Mouse (Mus musculus) CH12.LX (cell line): ENCODE measurements around the gene Acp7. TPM values are rescaled to one million over a fixed set of nuclear protein-coding genes. Genes with fewer than 3 reads are reported as not detected.

Source experiments
- DNase-seq: peaks from one replicate; pipeline ENCODE4 v3.0.0-alpha.2; 2013; ENCODE audit errors: extremely low read depth
- H3K27ac ChIP-seq: 2 replicates; pipeline ENCODE4 v1.5.1; 2012; ENCODE audit warnings: low read depth, mild to moderate bottlenecking, control low read depth, moderate library complexity; ENCODE audit not compliant: insufficient read depth
- H3K27me3 ChIP-seq: replicated peaks from 2 replicates; pipeline ENCODE3; 2012; ENCODE audit warnings: inconsistent platforms
- H3K36me3 ChIP-seq, 2 experiments: replicated peaks in 1 of 2; 2 replicates each; pipeline versions ENCODE3 to v1.6.1; 2012; ENCODE audit warnings: inconsistent platforms in 1 of 2, low read length in 1 of 2, mild to moderate bottlenecking in 1 of 2, mixed read lengths in 1 of 2, moderate library complexity in 1 of 2; ENCODE audit not compliant: control insufficient read depth in 1 of 2, insufficient read depth in 1 of 2
- H3K4me1 ChIP-seq, 2 experiments: 2 replicates each; pipeline ENCODE4 v1.6.1; 2012; ENCODE audit warnings: inconsistent platforms in 1 of 2, moderate library complexity in 1 of 2; ENCODE audit not compliant: insufficient read depth in 2 of 2, control insufficient read depth in 1 of 2
- H3K4me2 ChIP-seq: 2 replicates; pipeline ENCODE4 v1.6.1; 2012; ENCODE audit warnings: low read depth, mild to moderate bottlenecking, control low read depth; ENCODE audit not compliant: poor library complexity, insufficient read depth, severe bottlenecking
- H3K4me3 ChIP-seq, 3 experiments: fragments of 150-350 bp in 1 of 3; sonication (generic) in 1 of 3; replicated peaks in 1 of 3; 2 replicates each; pipeline versions ENCODE3 to v1.5.1; 2011 to 2012; ENCODE audit warnings: low read depth in 2 of 3, low read length in 2 of 3, mild to moderate bottlenecking in 2 of 3, moderate library complexity in 2 of 3, control low read depth in 1 of 3, improper control_type of control experiment in 1 of 3, inconsistent platforms in 1 of 3, mixed read lengths in 1 of 3; ENCODE audit not compliant: poor library complexity in 1 of 3
- H3K79me2 ChIP-seq: replicated peaks from 2 replicates; pipeline ENCODE4 v1.6.1; 2012; ENCODE audit warnings: mild to moderate bottlenecking, moderate library complexity; ENCODE audit not compliant: control insufficient read depth, poor library complexity, insufficient read depth, severe bottlenecking; ENCODE audit errors: extremely low read depth
- H3K9ac ChIP-seq: 2 replicates; pipeline ENCODE4 v1.6.1; 2012; ENCODE audit warnings: low read depth, mild to moderate bottlenecking, control low read depth, moderate library complexity; ENCODE audit not compliant: insufficient read depth
- H3K9me3 ChIP-seq: replicated peaks from 2 replicates; pipeline ENCODE3; 2012; ENCODE audit warnings: low read length, inconsistent platforms, mixed read lengths
- ELF1 ChIP-seq: IDR thresholded peaks from 2 replicates; pipeline ENCODE4 v1.6.1; 2014; ENCODE audit warnings: low read depth, mild to moderate bottlenecking, inconsistent platforms, low read length, improper control_type of control experiment
- MAFK ChIP-seq: IDR thresholded peaks from 2 replicates; pipeline ENCODE4 v1.6.1; 2011; ENCODE audit warnings: low read length, improper control_type of control experiment; ENCODE audit not compliant: insufficient replicate concordance
- MAX ChIP-seq: IDR thresholded peaks from 2 replicates; pipeline ENCODE4 v1.6.1; 2011; ENCODE audit warnings: low read length, improper control_type of control experiment
- POLR2AphosphoS2 ChIP-seq: IDR thresholded peaks from 2 replicates; pipeline ENCODE4 v1.6.1; 2011; ENCODE audit warnings: low read depth, low read length, improper control_type of control experiment
- RAD21 ChIP-seq: IDR thresholded peaks from 2 replicates; pipeline ENCODE4 v1.6.1; 2011; ENCODE audit warnings: low read depth, mild to moderate bottlenecking, low read length, improper control_type of control experiment, moderate library complexity
- RCOR1 ChIP-seq: conservative IDR thresholded peaks from 2 replicates; pipeline ENCODE4 v1.6.1; 2012; ENCODE audit warnings: low read depth, mild to moderate bottlenecking, inconsistent platforms, low read length, improper control_type of control experiment
- TBP ChIP-seq: conservative IDR thresholded peaks from 2 replicates; pipeline ENCODE4 v1.6.1; 2011; ENCODE audit warnings: low read depth, low read length, improper control_type of control experiment
- TCF12 ChIP-seq: IDR thresholded peaks from 2 replicates; pipeline ENCODE4 v1.6.1; 2014; ENCODE audit warnings: low read depth, mild to moderate bottlenecking, inconsistent platforms, low read length, improper control_type of control experiment
- USF2 ChIP-seq: conservative IDR thresholded peaks from 2 replicates; pipeline ENCODE4 v1.6.1; 2011; ENCODE audit warnings: low read depth, low read length, improper control_type of control experiment
- dilution Hi-C: fragments of 300-500 bp; cut with MboI; formaldehyde crosslinking; loops from 2 replicates; pipeline ENCODE4 v1.14.3; 2020; ENCODE audit warnings: low sequenced_read_pairs; ENCODE audit not compliant: extremely low pct_unique_long_range_greater_than_20kb, extremely low pct_ligation_motif_present
- in situ Hi-C: fragments of 300-500 bp; cut with MboI; formaldehyde crosslinking; loops from 3 replicates; pipeline ENCODE4 v1.14.3; 2019; ENCODE audit warnings: low sequenced_read_pairs, low pct_ligation_motif_present, low pct_unique_long_range_greater_than_20kb, mixed read lengths
- polyA plus RNA-seq: library from polyadenylated mRNA; unstranded; fragments of >175 nt; gene quantifications from 2 replicates; pipeline ENCODE4 v1.2.1, GENCODE M21; 2012; ENCODE audit warnings: low read depth; ENCODE audit not compliant: insufficient read length
- total RNA-seq, 2 experiments: library from RNA; depleted of rRNA; stranded (reverse); fragments of 300-350 nt in 1 of 2; fragments of >200 nt in 1 of 2; gene quantifications; 2 replicates each; pipeline ENCODE4 v1.2.3; 2012 to 2014

Gene Acp7
- total and polyA plus RNA-seq, 3 experiments, result not detected

DNA sequence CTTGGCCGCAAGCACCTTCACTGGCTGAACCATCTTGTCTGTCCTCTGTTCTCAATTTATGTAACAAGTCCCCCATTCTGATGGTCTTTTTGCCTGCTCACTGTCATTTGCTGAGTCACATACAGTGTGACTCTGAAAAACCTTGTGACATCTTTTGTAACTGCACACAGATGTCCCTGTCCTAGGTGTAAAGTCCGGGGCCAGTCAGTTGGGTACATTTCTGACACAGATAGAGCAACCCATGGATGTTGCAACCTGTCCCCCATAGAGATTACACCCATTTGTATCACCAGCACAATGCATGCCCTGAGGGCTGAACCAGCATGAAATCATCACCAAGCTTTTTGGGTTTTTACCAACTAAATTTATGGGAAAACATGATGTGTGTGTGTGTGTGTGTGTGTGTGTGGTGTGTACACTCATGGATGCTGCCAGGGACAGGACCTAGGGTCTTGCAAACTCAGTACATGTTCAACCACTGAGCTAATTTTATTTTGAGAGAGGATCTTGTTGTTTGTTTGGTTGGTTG lies 14.9 kb upstream of the Acp7 start:
- H3K4me1 ChIP-seq, result no peaks in the 10 kb centered on the region; a peak in 1 of 4 replicates
- no peak overlapping the region for H3K4me2 ChIP-seq
- H3K9me3 ChIP-seq, result peaks cover under 1% of the 10 kb centered on the region
- TF ChIP-seq USF2 (no peak), RCOR1 (no peak)
- no peak overlapping the region for H3K27ac ChIP-seq
- no peaks in the 10 kb centered on the region for H3K79me2 ChIP-seq
- dilution Hi-C loops, result no loop called here
- in situ Hi-C loops, result no loop called here
- no peak overlapping the region for H3K9ac ChIP-seq
- H3K4me3 ChIP-seq, result no peak overlapping the region
- H3K36me3 ChIP-seq, result no peaks in the 10 kb centered on the region
- no peaks in the 10 kb centered on the region for H3K27me3 ChIP-seq
- no peak for DNase-seq

DNA sequence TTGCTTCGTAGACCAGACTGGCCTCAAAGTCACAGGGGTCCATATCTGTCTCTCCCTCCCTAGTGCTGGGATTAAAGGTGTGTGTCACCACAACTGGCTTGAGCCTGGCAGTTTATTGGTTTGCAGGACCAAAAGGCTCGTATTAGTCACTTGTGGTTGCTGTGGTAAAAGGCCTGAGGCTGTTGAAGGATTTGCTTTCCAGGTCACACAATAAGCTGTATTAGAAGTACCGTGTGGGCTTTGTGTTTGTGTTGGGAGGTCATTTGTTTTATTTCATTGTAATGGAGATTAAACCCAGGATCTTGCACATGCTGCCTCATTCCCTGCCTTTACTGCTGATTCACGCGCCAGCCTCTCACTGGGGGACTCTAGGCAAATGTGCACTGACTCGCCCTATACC lies 14.2 kb upstream of the Acp7 start:
- no peaks in the 10 kb centered on the region for H3K27me3 ChIP-seq
- dilution Hi-C loops (no loop called here), in situ Hi-C loops (no loop called here)
- no peak overlapping the region for H3K4me2 ChIP-seq
- H3K4me3 ChIP-seq, result no peak overlapping the region
- TF ChIP-seq MAFK, result no peak
- TF ChIP-seq POLR2AphosphoS2, result no peak
- TF ChIP-seq ELF1, result no peak
- no peak for TF ChIP-seq TBP
- TF ChIP-seq TCF12, result no peak
- TF ChIP-seq MAX, result no peak
- no peak overlapping the region for H3K9ac ChIP-seq
- H3K4me1 ChIP-seq, result no peaks in the 10 kb centered on the region; a peak in 1 of 4 replicates
- H3K36me3 ChIP-seq, result no peaks in the 10 kb centered on the region
- H3K27ac ChIP-seq, result no peak overlapping the region
- no peaks in the 10 kb centered on the region for H3K9me3 ChIP-seq
- DNase-seq, result no peak
- H3K79me2 ChIP-seq, result no peaks in the 10 kb centered on the region

DNA sequence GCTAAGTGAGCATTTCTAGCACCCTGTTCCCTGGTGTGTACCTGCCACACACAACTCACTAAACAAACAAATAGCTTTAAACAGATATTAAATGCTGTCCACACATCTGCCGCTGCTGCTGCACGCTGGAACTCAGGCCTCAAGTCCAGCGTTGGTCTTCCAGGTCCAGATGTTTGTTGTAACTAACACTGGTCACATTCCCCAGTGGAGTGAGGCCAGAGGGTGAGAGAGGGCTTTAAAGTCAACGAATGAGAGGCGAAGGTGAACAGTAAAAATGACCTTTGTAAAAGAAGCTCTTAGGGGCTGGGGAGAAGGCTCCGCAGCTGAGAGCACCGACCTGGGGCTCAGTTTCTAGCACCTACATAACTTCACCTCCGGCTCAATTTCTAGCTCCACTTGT lies 10.4 kb upstream of the Acp7 start:
- H3K27ac ChIP-seq, result no peak overlapping the region
- no peaks in the 10 kb centered on the region for H3K4me1 ChIP-seq
- no peak for TF ChIP-seq TCF12
- TF ChIP-seq RAD21, result no peak
- no peaks in the 10 kb centered on the region for H3K9me3 ChIP-seq
- no peaks in the 10 kb centered on the region for H3K79me2 ChIP-seq
- in situ Hi-C loops (no loop called here), dilution Hi-C loops (no loop called here)
- no peak for DNase-seq
- no peaks in the 10 kb centered on the region for H3K36me3 ChIP-seq
- H3K27me3 ChIP-seq, result no peaks in the 10 kb centered on the region
- H3K4me3 ChIP-seq, result no peak overlapping the region
- no peak overlapping the region for H3K9ac ChIP-seq
- H3K4me2 ChIP-seq, result no peak overlapping the region
